Mouse (Mus musculus): ENCODE data around the gene Eci3.

DNA sequence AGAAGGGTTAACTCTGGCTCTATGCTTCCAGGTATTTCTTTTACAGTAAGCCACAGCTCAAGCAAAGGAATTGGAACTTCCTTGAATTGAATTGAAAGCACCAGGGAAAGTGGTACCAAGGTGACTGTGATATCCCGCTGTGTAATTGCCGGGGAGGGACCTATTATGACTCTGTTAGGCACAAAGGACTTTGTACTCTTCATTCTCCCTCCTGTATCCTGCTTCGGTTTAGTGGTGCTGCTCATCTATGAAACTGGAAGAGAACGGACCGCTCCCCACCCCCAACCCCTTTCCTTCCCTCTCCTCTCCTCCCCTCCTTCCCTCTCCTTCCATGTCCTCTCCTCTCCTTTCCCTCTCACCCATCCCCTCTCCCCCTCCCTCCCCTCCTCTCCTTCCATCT is 1.3 kb upstream of the Eci3 start:
- TF ChIP-seq CTCF (IDR thresholded peaks at IDR 0.05; ENCODE audit: extremely low read depth, insufficient read depth, insufficient read length, insufficient replicate concordance) (no peak), POLR2A (IDR thresholded peaks at IDR 0.05; ENCODE audit: low read depth, low read length) (no peak)

Measured in spleen, adult 2 months (tissue).